Mouse (Mus musculus) G1E (cell line): Measurements from ENCODE around the gene Gstm5.

Experiments
- CTCF ChIP-seq: IDR thresholded peaks from 2 replicates; pipeline ENCODE4 v1.5.1; 2012; ENCODE audit warnings: low read depth, low read length, inconsistent platforms, mixed read lengths
- GATA1 ChIP-seq: IDR thresholded peaks from 2 replicates; pipeline ENCODE4 v1.6.1; 2012; ENCODE audit warnings: borderline replicate concordance, low read length, inconsistent platforms, mixed read lengths
- GATA2 ChIP-seq: IDR thresholded peaks from 2 replicates; pipeline ENCODE4 v1.6.1; 2012; ENCODE audit warnings: low read depth, low read length, inconsistent platforms, borderline replicate concordance
- POLR2AphosphoS5 ChIP-seq: IDR thresholded peaks from 2 replicates; pipeline ENCODE4 v1.6.1; 2012; ENCODE audit warnings: low read depth, low read length, inconsistent platforms; ENCODE audit not compliant: insufficient replicate concordance
- TAL1 ChIP-seq: conservative IDR thresholded peaks from 2 replicates; pipeline ENCODE4 v1.6.1; 2012; ENCODE audit warnings: low read depth, low read length, inconsistent platforms, mixed read lengths

GRCm38 (mm10) chr3:107846835-107847234 lies 48.8 kb upstream of the Gstm5 start:
- TF ChIP-seq CTCF (no peak), GATA1 (no peak), TAL1 (no peak), GATA2 (no peak), POLR2AphosphoS5 (no peak)
